Mouse (Mus musculus): Measurements from ENCODE around the gene Tmod3. TPM values are rescaled to one million over a fixed set of nuclear protein-coding genes. Genes with fewer than 3 reads are reported as not detected.
"Not testable (repeated sequence)": the region's sequence is repeated elsewhere in the genome, so short reads cannot be mapped to it uniquely, and the experiment has no call there.

Gene Tmod3
- total RNA-seq, 2 experiments from 2014 or later, result 62.9 to 74.0 TPM

DNA sequence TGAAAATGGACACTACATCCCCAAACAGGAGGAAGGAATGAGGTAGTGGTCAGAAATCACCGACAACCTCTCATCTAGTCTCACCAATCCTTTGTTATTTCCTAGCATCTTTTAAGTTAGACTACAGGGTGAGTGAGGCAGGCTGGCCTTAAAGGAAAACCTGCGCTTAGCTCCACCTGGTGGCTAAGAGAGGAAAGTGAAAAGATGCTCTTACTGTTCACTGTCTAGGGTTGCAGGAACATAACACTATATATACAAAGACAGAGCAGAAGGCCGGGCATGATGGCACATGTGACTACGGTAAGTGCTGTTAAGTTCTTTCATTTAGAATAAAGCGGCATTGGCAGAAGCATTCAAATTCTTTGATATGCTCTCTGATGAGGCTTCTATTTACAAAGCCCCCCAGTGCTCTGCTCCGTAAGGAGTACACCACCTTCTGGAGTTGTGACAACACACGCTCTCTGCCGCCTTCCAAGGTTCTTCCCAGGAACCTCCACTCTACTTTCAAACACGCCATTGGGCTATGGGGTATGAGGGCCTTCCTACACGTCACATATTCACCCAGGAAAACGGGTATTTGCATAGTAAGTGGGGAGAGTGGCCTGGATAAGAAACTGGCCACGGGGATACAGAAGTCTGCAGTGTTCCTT lies 43.9 kb downstream of the Tmod3 start:
- no peak for DNase-seq (ENCODE audit: low spot score)

DNA sequence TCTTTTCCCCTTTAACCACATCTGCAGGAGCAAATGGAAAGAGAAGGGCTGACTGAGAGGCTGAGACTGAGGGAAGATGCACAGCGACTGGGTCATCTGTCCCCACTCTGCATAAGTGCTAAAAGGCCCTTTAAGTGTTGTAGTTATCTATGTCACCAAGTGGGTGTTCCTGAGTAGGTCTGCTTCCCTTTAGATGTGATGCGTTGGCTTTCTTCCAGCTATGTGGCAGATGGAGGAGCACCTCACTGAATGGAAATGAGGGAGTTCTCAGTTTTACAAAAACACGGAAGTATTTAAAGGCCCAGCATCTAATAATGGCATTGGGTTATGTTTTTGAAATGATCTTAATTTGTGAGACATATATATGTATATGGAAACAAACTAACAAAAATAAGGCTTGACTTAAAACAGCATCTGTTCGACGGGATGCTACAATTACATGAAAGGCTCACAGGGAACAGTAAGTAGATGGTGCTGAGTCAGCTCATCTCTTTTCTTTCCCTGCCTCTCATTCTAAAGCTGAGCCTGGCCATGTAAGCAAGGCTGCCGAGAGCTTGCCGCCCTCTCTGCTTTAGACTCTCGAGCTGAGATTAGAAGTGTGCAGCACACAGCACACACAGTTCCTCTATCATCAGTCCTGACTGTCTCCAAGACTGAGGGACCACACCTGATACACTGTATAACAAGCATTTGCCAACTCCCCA lies 48.1 kb downstream of the Tmod3 start:
- DNase-seq (ENCODE audit: low spot score), result no peak
- intact Hi-C loops (cut with DNase I), result no loop called here

More for the DNA sequence above, 43.9 kb downstream of the Tmod3 start:
- intact Hi-C loops (cut with DNase I), result loop anchor here (1.0 to 5.0 kb wide), 2 partner anchors 73 to 155 kb away; partner anchors contain the start of gene Leo1

GRCm38 (mm10) chr9:75504311-75504710 lies 55.1 kb downstream of the Tmod3 start:
- intact Hi-C loops (cut with DNase I), result no loop called here
- no peak for DNase-seq (ENCODE audit: low spot score)

DNA sequence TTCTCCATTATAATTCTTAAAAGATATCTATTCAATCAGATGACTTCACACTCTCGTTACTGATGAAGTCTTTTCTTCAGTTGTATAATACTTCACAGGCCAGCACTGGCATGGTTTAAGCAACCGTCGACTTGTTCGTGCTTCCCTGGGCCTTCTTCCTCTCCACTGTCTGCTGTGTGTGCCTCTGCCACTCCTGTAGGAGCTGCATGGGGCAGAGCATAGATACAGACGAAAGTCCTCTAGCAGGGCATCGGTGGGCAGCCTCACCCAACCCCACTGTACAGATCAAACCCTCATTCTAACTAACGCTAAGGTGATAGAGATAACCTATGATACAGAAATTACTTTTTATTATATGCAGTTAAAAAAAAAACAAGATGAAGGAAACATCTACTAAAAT lies 60.9 kb downstream of the Tmod3 start:
- intact Hi-C loops (cut with DNase I), result no loop called here
- DNase-seq (ENCODE audit: low spot score), result no peak

DNA sequence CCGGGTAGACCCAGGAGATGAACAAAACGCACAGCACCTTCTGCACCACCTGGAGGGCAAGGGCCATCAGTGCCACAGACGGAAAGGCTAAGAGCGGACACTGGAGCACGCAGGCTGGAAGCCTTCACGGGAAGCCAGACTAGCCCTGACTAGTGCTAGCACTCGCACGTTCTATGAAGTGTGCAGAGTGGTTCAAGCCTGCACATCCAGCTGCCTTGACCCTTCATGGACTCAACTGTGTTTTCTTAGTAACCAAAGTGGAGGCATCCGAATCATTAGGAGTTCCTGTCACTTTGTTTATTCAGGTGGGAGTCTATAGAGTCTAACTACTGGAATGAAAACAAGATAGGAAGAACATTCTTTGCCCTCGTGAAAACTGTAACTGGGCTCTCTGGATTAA lies 63.5 kb downstream of the Tmod3 start:
- no peak for DNase-seq (ENCODE audit: low spot score)
- intact Hi-C loops (cut with DNase I), result no loop called here

GRCm38 (mm10) chr9:75494407-75495005 lies 65.0 kb downstream of the Tmod3 start:
- intact Hi-C loops (cut with DNase I), result no loop called here
- DNase-seq (ENCODE audit: low spot score), result no peak

GRCm38 (mm10) chr9:75488255-75488654 lies 71.2 kb downstream of the Tmod3 start:
- DNase-seq (ENCODE audit: low spot score); intact Hi-C loops (cut with DNase I): not testable (repeated sequence)

- intact Hi-C loops (cut with DNase I), result no loop called here
- DNase-seq (ENCODE audit: low spot score), result no peak
Observed at GRCm38 (mm10) chr9:75485231-75485630, 74.2 kb downstream of the Tmod3 start.

GRCm38 (mm10) chr9:75480536-75481075 lies 78.9 kb downstream of the Tmod3 start:
- DNase-seq (ENCODE audit: low spot score), result no peak
- intact Hi-C loops (cut with DNase I), result no loop called here

GRCm38 (mm10) chr9:75479106-75479725 lies 80.2 kb downstream of the Tmod3 start:
- no peak for DNase-seq (ENCODE audit: low spot score)
- intact Hi-C loops (cut with DNase I), result no loop called here

DNA sequence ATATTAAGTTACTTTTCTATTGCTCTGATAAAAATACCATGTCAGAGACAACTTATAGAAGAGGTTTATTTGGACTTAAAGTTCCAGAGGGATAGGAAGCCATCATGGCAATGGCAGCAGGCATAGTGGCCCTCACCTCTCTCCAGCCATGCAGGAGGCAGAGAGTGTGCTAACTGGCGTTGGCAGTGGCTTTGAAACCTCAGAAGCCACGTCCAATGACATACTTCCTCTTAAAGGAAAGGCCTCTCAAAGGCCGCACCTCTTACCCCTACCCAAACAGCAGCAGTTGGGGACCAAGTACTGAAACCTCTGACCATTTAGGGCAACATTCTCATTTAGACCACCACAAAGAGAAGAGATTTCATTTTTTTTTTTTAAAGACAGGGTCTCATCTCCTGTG lies 82.2 kb downstream of the Tmod3 start:
- no peak for DNase-seq (ENCODE audit: low spot score)
- intact Hi-C loops (cut with DNase I), result no loop called here

- DNase-seq (ENCODE audit: low spot score), result no peak
- intact Hi-C loops (cut with DNase I), result loop anchor here (10.0 kb wide), 1 partner anchor 117 kb away; no protein-coding TSS in a partner anchor
Observed at GRCm38 (mm10) chr9:75468297-75468696, 91.2 kb downstream of the Tmod3 start.

DNA sequence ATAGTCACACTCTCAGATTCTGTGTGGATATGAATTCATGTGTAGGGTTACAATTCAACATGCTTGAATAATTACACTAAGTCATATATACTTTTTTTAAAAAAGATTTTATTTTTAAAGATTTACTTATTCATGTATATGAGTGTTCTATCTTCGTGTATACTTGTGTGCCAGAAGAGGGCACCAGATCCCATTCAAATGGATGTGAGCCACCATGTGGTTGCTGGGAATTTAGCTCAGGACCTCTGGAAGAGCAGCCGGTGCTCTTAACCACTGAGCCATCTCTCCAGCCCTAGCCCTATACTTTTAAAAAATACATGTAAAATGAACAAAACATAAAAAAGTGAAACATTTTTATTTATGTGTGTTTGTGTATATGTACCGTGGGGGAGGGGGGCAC lies 91.9 kb downstream of the Tmod3 start:
- no peak for DNase-seq (ENCODE audit: low spot score)
- intact Hi-C loops (cut with DNase I), result loop anchor here (10.0 kb wide), 1 partner anchor 117 kb away; no protein-coding TSS in a partner anchor

DNA sequence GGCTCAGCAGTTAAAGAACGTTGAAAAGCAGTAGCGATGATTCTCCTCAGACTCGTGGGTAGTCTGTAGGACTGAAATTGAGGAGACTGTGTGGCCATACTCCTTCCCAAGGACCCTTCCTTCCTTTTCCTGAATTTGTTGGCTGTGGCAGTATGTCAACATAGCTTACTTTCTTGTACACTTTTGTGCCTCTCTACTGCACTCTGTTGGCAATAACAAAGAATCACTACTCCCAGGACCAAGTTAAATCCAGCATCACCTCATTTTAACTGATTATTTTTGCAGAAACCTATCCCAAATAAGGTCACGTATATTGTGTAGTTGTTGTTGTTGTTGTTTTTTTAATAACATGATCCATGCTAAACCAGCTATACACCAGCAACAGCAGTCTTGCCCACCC lies 92.8 kb downstream of the Tmod3 start:
- DNase-seq (ENCODE audit: low spot score), result no peak
- intact Hi-C loops (cut with DNase I), result loop anchor here (10.0 kb wide), 1 partner anchor 118 kb away; no protein-coding TSS in a partner anchor

- intact Hi-C loops (cut with DNase I), result loop anchor here (10.0 kb wide), 1 partner anchor 119 kb away; no protein-coding TSS in a partner anchor
Observed at GRCm38 (mm10) chr9:75465856-75466255, 93.6 kb downstream of the Tmod3 start.

DNA sequence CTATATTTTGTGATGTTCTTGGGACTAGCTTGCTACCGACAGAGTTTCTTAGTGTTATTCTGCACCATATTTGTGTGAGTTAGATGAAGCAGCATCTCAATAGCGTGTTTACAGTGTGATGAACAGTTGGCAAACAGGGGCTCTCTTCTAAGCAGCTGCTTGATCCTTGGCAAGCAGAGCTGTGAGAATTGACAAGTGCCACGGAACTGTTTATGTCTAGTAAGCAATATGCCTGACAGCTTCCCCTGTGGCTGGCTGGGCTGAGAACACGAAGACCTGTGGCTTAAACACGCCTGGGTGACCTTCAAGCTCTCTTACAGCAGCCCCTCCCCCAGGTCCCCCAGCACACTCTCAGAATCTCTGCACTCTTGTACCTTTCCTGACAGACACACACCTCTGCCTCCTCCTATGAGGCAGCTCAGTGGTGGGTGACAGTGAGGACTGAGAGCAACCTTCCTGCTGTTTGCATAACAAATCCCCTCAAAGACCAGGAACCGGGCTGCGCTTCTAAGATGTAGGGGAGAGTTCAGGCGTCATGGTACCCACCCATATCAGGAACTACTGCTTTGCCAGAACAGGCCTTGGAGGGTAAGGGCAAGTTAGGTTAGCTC lies 96.3 kb downstream of the Tmod3 start:
- intact Hi-C loops (cut with DNase I), result loop anchor here (10.0 kb wide), 1 partner anchor 122 kb away; no protein-coding TSS in a partner anchor
- DNase-seq (ENCODE audit: low spot score), result no peak

More at GRCm38 (mm10) chr9:75465856-75466255, 93.6 kb downstream of the Tmod3 start:
- DNase-seq (ENCODE audit: low spot score), result no peak

DNA sequence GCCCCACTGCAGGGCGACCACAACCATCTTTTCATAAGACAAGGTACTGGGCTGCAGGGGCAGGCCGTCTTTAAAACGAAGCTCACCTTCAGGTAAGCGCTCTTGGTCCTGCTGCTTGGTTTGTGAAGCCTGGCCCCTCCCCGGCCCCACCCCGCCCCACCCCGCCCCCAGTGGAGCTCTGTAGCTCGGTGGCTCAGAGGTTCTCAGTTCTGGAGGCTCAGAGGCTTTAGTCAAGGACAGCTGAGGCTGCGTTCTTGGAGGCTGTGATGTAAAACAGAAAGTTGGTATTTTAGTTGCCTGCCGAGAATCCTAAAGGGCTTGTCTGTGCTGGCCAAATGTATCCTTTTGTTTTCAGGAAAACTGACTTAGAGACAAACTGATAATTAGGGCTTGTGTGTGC lies 103.8 kb downstream of the Tmod3 start:
- intact Hi-C loops (cut with DNase I), result no loop called here
- no peak for DNase-seq (ENCODE audit: low spot score)

GRCm38 (mm10) chr9:75453994-75454393 lies 105.5 kb downstream of the Tmod3 start:
- intact Hi-C loops (cut with DNase I), result no loop called here
- DNase-seq (ENCODE audit: low spot score), result no peak

GRCm38 (mm10) chr9:75448021-75448420 lies 111.4 kb downstream of the Tmod3 start:
- no peak for DNase-seq (ENCODE audit: low spot score)
- intact Hi-C loops (cut with DNase I), result no loop called here

Measured in heart, postnatal 25 days (tissue).